Mouse (Mus musculus) liver, postnatal 0 days (tissue): ENCODE measurements at regions not wholly inside any gene's neighbourhood (a gene's known extent, or its start where the extent isn't known, plus 50 kb on each side); places are given as distances from the start of the nearest gene placed in this dataset.

ENCODE experiments used
- ATAC-seq: fragments of 200-750 bp; cut with Nextera tagmentation; 2 replicates; pipeline ENCODE4 v1.8.0; 2017; ENCODE audit warnings: mild to moderate bottlenecking, moderate library complexity
- DNase-seq: peaks from one replicate; pipeline ENCODE4 v3.0.0-alpha.2; 2016
- H3K27ac ChIP-seq: fragments of 300-500 bp; sonication (generic); 2 replicates; pipeline ENCODE4 v1.5.1; 2014; ENCODE audit warnings: antibody characterized with exemption, moderate library complexity, mild to moderate bottlenecking, low read depth
- H3K27me3 ChIP-seq: fragments of 300-500 bp; sonication (generic); 2 replicates; pipeline ENCODE4 v1.6.1; 2014; ENCODE audit warnings: low read length, control low read depth, mixed read lengths; ENCODE audit not compliant: insufficient read depth
- H3K36me3 ChIP-seq: fragments of 300-500 bp; sonication (generic); replicated peaks from 2 replicates; pipeline ENCODE4 v1.6.1; 2014; ENCODE audit warnings: mild to moderate bottlenecking, control low read depth, low read length, moderate library complexity, mixed read lengths; ENCODE audit not compliant: insufficient read depth
- H3K4me1 ChIP-seq: fragments of 300-500 bp; sonication (generic); 2 replicates; pipeline ENCODE4 v1.6.1; 2014; ENCODE audit warnings: antibody characterized with exemption, mild to moderate bottlenecking, control low read depth; ENCODE audit not compliant: insufficient read depth
- H3K4me2 ChIP-seq: fragments of 300-500 bp; sonication (generic); 2 replicates; pipeline ENCODE4 v1.6.1; 2014; ENCODE audit warnings: low read depth, mild to moderate bottlenecking, low read length, moderate library complexity, mixed read lengths
- H3K4me3 ChIP-seq: fragments of 300-500 bp; sonication (generic); 2 replicates; pipeline ENCODE4 v1.5.1; 2014; ENCODE audit warnings: low read depth, low read length
- H3K9ac ChIP-seq: fragments of 300-500 bp; sonication (generic); replicated peaks from 2 replicates; pipeline ENCODE4 v1.6.1; 2014; ENCODE audit warnings: mild to moderate bottlenecking, moderate library complexity
- H3K9me3 ChIP-seq: fragments of 300-500 bp; sonication (generic); 2 replicates; pipeline ENCODE4 v1.6.1; 2016; ENCODE audit warnings: mild to moderate bottlenecking, control low read depth, low read length, mixed read lengths
- CTCF ChIP-seq: sonication (generic); IDR thresholded peaks from 2 replicates; pipeline ENCODE4 v1.5.1; 2016; ENCODE audit warnings: antibody characterized with exemption, low read depth
- EP300 ChIP-seq: IDR thresholded peaks from 2 replicates; pipeline ENCODE4 v1.6.1; 2016; ENCODE audit warnings: antibody characterized with exemption, low read depth, mild to moderate bottlenecking
- WGBS: fragments of 180-500 bp; shearing (Covaris S2); extraction: QIAGEN DNeasy Blood & Tissue Kit; methylation state at CpG from one replicate; pipeline ENCODE4 v1.1.7; 2014; ENCODE audit not compliant: insufficient replicate concordance; 5-methylcytosine and 5-hydroxymethylcytosine counted together

DNA sequence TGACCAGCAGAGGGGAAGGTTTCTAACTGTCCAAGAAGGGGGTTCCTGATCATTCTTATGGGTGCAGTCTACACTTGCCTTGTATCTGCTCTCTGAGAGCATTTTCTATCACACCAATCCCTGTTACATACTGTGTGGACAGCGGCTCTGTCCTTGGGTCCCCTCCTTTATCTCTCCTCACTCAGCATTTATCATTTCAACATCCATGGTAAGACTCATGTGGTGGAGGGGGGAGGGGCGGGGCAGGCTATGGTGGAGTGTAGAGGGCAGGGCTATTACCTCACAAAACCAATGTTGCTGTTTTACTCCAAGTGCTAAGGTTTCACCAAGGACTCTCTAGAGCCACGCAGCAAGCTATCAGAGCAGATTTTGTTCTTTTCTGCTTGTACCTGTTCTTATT lies 65.9 kb upstream of the Gpr6 start:
- DNase-seq (peak; percentile 28), ATAC-seq (no peak)
- Histone ChIP-seq H3K9me3 (no peaks in the 10 kb centered on the region), H3K36me3 (no peaks in the 10 kb centered on the region), H3K9ac (no peak overlapping the region), H3K4me2 (no peak overlapping the region), H3K27ac (no peak overlapping the region), H3K4me1 (peaks cover 4% of the 10 kb centered on the region; the same call in 1 of the 2 replicates), H3K4me3 (no peak overlapping the region), H3K27me3 (0 out of 2 replicates have a peak, but pooled peaks cover 2% of the 10 kb centered on the region)
- WGBS, result 66% methylated on average over 3 of the region's 3 CpGs
- TF ChIP-seq CTCF, result no peak
- no peak for TF ChIP-seq EP300
